Mouse (Mus musculus): ENCODE results near the gene Wsb1. TPM values are rescaled to one million over a fixed set of nuclear protein-coding genes. Genes with fewer than 3 reads are reported as not detected.

Wsb1 gene
- total RNA-seq, 2 experiments from 2014 or later, result 89.6 to 95.4 TPM

- intact Hi-C loops (cut with DNase I), result no loop called here
Observed at GRCm38 (mm10) chr11:79196196-79196869, 58.1 kb downstream of the Wsb1 start.

GRCm38 (mm10) chr11:79192176-79192575 lies 62.3 kb downstream of the Wsb1 start:
- intact Hi-C loops (cut with DNase I), result no loop called here
- DNase-seq (ENCODE audit: extremely low spot score in 1 of 2, low spot score in 2 of 2), result no peak

More at GRCm38 (mm10) chr11:79196196-79196869, 58.1 kb downstream of the Wsb1 start:
- no peak for DNase-seq (ENCODE audit: extremely low spot score in 1 of 2, low spot score in 2 of 2)

- peak; percentile 27 to 63 for DNase-seq (ENCODE audit: extremely low spot score in 1 of 2, low spot score in 2 of 2)
- intact Hi-C loops (cut with DNase I), result no loop called here
Observed at GRCm38 (mm10) chr11:79191214-79191613, 63.3 kb downstream of the Wsb1 start.

DNA sequence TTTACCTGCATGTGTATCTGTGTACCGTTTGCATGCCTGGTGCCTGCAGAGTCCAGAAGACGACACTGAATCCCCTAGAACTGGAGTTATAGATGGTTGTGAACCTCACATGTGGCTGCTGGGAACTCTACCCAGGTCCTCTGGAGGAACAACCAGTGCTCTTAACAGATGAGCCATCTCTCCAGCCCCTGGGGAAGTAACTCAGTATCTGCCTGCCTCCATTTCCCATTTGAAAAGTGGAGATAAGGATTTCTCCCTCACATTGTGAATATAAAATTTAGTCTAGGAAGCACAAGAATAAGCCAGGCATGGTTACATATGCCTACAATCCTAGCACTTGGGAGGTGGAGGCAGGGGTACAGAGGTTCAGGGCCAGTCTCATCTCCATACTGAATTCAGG lies 64.2 kb downstream of the Wsb1 start:
- no peak for DNase-seq (ENCODE audit: extremely low spot score in 1 of 2, low spot score in 2 of 2)
- intact Hi-C loops (cut with DNase I), result no loop called here

Other genes with a start within 250 kb of the Wsb1 start
- 10 to 100 TPM; 51.2 to 51.6 TPM for gene Ksr1, start 108.3 kb downstream of the Wsb1 start, total RNA-seq (2021)
- 1 to 10 TPM in 1 of 2 experiments, under 1 TPM in 1; 0.66 to 1.0 TPM for gene Gm9964, start 42.2 kb upstream of the Wsb1 start, total RNA-seq (2021)
- gene Nf1, start 85.0 kb upstream of the Wsb1 start, total RNA-seq (2021), result 100 to 1,000 TPM; 111 to 118 TPM
- 10 to 100 TPM; 80.0 to 90.9 TPM for gene Omg, start 249.4 kb upstream of the Wsb1 start, total RNA-seq (2021)

Data from left cerebral cortex, postnatal 10 days (tissue).